Mouse (Mus musculus) embryo, embryonic 11 days (tissue): ENCODE results near the gene Slc35g2.
A peak's percentile ranks its signal among the peaks of the same experiment; 100 is the strongest.

ENCODE experiments used
- DNase-seq: peaks from one replicate; pipeline ENCODE4 v3.0.0-alpha.2; 2015

Slc35g2 gene

GRCm38 (mm10) chr9:100558991-100559390 lies 11.9 kb downstream of the Slc35g2 start:
- DNase-seq, result no peak

GRCm38 (mm10) chr9:100558023-100558573 lies 12.8 kb downstream of the Slc35g2 start:
- DNase-seq, result no peak

GRCm38 (mm10) chr9:100555686-100556085 lies 15.2 kb downstream of the Slc35g2 start:
- DNase-seq, result no peak

GRCm38 (mm10) chr9:100548313-100548712 lies 22.6 kb downstream of the Slc35g2 start:
- peak; percentile 11 for DNase-seq

GRCm38 (mm10) chr9:100546594-100546910 lies 24.3 kb downstream of the Slc35g2 start:
- no peak for DNase-seq

DNA sequence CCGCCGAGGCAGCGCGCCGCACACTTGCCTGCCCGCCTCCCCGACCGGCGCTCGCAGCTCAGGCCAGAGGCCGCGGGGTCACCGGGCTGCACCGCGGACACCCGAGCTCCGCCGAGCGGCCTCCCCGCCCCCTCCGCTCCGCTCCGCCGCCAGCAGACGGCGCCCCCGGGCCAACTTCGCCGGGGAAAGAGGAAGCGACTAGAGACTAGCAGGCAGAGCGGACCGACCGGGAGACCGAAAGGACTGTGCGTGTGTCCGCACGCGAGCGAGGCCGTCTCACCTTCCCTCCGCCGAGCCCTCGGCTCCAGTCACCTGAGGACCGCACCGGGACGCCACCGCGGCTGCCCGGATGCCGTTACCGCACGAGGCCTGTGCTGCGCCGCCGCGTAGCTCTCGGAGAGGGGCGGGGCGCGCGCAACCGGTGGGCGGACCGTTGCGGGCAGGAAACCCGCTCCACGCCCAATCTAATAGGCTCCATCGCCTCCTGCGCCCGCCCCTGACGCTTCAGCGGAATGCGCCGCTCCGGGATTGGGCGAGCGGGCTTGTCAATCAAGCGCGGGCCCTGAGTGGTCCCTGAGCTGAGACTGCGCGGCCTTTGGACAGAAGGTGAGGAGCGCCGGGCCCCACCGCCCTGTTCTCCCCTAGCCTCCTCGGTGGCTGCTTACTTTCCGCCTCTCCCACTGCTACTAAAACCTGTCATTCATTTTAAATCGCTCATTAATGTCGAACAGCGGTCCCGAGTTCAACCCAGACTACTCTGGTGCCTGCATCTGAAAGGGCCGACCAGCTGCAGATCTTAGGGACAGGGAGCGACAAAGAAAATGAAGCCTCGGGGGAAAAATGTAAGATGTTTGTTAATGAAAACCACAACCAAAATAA lies 24.9 kb downstream of the Slc35g2 start, which contains the start of gene Nck1:
Gene Nck1, minus strand, starts transcription at position 420 of the 879 bp plus-strand sequence.
- DNase-seq, result peak; percentile 100

- no peak for DNase-seq
These were observed 25.8 kb downstream of the Slc35g2 start for GRCm38 (mm10) chr9:100544948-100545714.

GRCm38 (mm10) chr9:100535618-100536262 lies 35.1 kb downstream of the Slc35g2 start:
- DNase-seq, result no peak

DNA sequence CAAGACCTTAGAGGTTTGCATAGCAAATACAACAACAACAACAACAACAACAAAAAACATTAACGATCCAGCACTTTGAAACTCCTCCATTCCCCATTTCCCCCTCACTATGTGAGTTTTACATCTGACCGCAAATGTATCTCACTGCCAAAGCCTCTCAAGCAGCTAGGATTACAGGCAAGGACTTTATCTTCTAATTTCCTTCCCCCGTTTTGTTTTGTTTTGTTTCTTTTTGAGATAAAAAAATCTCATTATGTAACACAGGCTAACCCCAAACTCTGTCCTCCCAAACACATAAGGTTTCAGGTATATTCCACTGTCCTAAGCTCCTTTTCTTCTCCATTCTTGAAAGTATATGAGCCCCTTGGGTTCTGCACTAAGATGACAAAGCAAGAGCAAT lies 36.2 kb downstream of the Slc35g2 start:
- no peak for DNase-seq

- DNase-seq, result no peak
These were observed 37.9 kb downstream of the Slc35g2 start for GRCm38 (mm10) chr9:100532847-100533505.

GRCm38 (mm10) chr9:100531296-100531695 lies 39.6 kb downstream of the Slc35g2 start:
- DNase-seq, result no peak

DNA sequence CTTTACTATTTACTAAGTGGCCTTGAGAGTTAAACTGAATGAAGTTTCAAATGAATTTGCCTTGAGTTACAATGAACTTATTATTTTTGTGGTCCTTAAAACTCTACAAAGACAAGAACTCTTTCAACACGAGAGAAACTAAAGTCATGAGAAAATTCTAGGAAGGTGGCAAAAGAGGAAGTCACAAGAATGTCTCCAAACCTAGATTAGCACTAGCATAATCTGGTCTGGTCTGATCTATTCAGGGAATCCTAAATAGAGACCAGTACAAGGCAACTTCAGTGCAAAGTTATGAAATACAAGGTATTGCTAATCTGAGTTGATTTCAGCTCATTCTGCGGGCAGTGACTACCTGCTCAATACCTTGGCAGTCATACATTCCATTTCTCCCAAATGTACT lies 45.7 kb downstream of the Slc35g2 start:
- no peak for DNase-seq

GRCm38 (mm10) chr9:100522029-100522428 lies 48.9 kb downstream of the Slc35g2 start:
- DNase-seq, result no peak

GRCm38 (mm10) chr9:100520586-100520985 lies 50.3 kb downstream of the Slc35g2 start:
- DNase-seq, result peak; percentile 84

GRCm38 (mm10) chr9:100520012-100520411 lies 50.9 kb downstream of the Slc35g2 start:
- no peak for DNase-seq

- no peak for DNase-seq
These were observed 63.3 kb downstream of the Slc35g2 start for GRCm38 (mm10) chr9:100507581-100507980.

GRCm38 (mm10) chr9:100506652-100507051 lies 64.2 kb downstream of the Slc35g2 start:
- no peak for DNase-seq

DNA sequence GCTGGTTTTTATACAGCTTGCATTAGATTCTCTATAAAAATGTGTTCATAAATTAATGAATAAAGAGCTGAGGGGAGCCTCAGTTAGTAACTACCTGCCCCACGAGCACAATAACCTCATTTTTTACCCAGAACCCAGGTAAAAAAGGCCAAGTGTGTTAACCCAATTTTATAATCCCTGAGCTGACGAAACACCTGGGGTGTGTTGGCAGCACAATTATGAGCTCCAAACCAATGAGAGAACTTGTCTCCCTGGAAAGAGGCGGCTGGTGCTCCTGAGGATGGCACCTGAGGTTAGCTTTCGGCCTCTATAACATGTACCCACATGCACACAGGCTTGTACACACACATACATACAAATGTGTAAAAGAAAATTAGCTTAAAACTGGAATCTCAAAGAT lies 65.4 kb downstream of the Slc35g2 start:
- no peak for DNase-seq
